Mouse (Mus musculus): ENCODE results near the gene Tnni2.

DNA sequence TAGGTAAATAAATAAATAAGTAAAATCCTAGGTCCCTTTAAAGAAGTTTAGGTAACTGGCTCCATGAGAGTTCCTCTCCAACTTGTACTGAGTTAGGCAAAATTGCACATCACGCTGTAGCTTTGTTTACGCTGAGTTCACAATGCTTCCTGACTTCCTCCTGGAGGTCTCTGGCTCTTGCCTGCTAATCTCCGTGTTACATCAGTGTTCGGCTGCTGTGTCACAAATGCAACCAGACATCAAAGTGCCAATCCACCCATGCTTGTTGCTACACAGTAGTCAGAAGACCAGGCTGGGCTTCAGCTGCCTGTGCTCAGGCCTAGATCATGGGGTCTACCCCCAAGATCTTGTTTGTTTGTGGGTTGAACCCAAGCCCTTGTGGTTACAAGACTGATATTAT, 38.0 kb upstream of the Tnni2 start:
- TF ChIP-seq EP300 (IDR thresholded peaks at IDR 0.05; ENCODE audit: low read depth) = no peak
- no peak for TF ChIP-seq CTCF (IDR thresholded peaks at IDR 0.05; ENCODE audit: low read depth)

Measured in heart, postnatal 0 days (tissue).